Mouse (Mus musculus) stomach, embryonic 16.5 days (tissue): ENCODE results near the gene Cass4. TPM values are rescaled to one million over a fixed set of nuclear protein-coding genes. Genes with fewer than 3 reads are reported as not detected.
A peak's percentile ranks its signal among the peaks of the same experiment; 100 is the strongest.

Experiments
- ATAC-seq: fragments of 200-750 bp; cut with Nextera tagmentation; 2 replicates; pipeline ENCODE4 v1.8.0; 2017; ENCODE audit warnings: moderate number of reproducible peaks, moderate TSS enrichment; ENCODE audit not compliant: insufficient read depth, low FRiP score
- H3K27ac ChIP-seq: fragments of 300-500 bp; sonication (generic); 2 replicates; pipeline ENCODE4 v1.5.1; 2014; ENCODE audit warnings: low read length
- H3K27me3 ChIP-seq: fragments of 300-500 bp; sonication (generic); 2 replicates; pipeline ENCODE4 v1.6.1; 2014; ENCODE audit warnings: low read length, control low read depth, mixed read lengths; ENCODE audit not compliant: control insufficient read depth, insufficient read depth
- H3K36me3 ChIP-seq: fragments of 300-500 bp; sonication (generic); 2 replicates; pipeline ENCODE4 v1.6.1; 2014; ENCODE audit warnings: low read length; ENCODE audit not compliant: control insufficient read depth, insufficient read depth
- H3K4me1 ChIP-seq: fragments of 300-500 bp; sonication (generic); 2 replicates; pipeline ENCODE4 v1.6.1; 2014; ENCODE audit warnings: low read length, control low read depth, mixed read lengths; ENCODE audit not compliant: control insufficient read depth, insufficient read depth
- H3K4me2 ChIP-seq: fragments of 300-500 bp; sonication (generic); 2 replicates; pipeline ENCODE4 v1.6.1; 2014; ENCODE audit warnings: low read depth, low read length, mixed read lengths
- H3K4me3 ChIP-seq: fragments of 300-500 bp; sonication (generic); replicated peaks from 2 replicates; pipeline ENCODE4 v1.5.1; 2014; ENCODE audit warnings: mild to moderate bottlenecking, low read length
- H3K9ac ChIP-seq: fragments of 300-500 bp; sonication (generic); 2 replicates; pipeline ENCODE4 v1.6.1; 2014; ENCODE audit warnings: low read length
- H3K9me3 ChIP-seq: fragments of 300-500 bp; sonication (generic); replicated peaks from 2 replicates; pipeline ENCODE4 v1.6.1; 2016; ENCODE audit warnings: low read length, control low read depth; ENCODE audit not compliant: control insufficient read depth
- WGBS: fragments of 180-500 bp; shearing (Covaris S2); extraction: QIAGEN DNeasy Blood & Tissue Kit; methylation state at CpG from one replicate; pipeline ENCODE4 v1.1.7; 2014; 5-methylcytosine and 5-hydroxymethylcytosine counted together
- polyA plus RNA-seq: library from polyadenylated mRNA; unstranded; fragments of >200 nt; fragmentation: Nextera tagmentation; extraction: Ambion mirVana; gene quantifications from 2 replicates; pipeline ENCODE4 v1.2.1, GENCODE M21; 2015

Gene Cass4
- 0.18 and 0.44 TPM in 2 replicates for polyA plus RNA-seq

GRCm38 (mm10) chr2:172393391-172394051 is at the start of gene Cass4:
Cass4 (plus strand) TSS chr2:172393794.
- Histone ChIP-seq H3K4me1 (0 out of 2 replicates have a peak, but pooled peaks cover 3% of the 10 kb centered on the region), H3K27me3 (no peaks in the 10 kb centered on the region), H3K9ac (no peak within 1 kb of the TSS), H3K9me3 (no peaks in the 10 kb centered on the region), H3K36me3 (no peaks in the 10 kb centered on the region), H3K27ac (no peak within 1 kb of the TSS), H3K4me3 (peak within 1 kb of the TSS; percentile 10; the same call in 1 of the 2 replicates), H3K4me2 (peak within 1 kb of the TSS; percentile 27; the same call in 1 of the 2 replicates)
- ATAC-seq, result peak; percentile 17; the same call in 1 of the 2 replicates
- 23% methylated on average over 13 of the region's 13 CpGs for WGBS

DNA sequence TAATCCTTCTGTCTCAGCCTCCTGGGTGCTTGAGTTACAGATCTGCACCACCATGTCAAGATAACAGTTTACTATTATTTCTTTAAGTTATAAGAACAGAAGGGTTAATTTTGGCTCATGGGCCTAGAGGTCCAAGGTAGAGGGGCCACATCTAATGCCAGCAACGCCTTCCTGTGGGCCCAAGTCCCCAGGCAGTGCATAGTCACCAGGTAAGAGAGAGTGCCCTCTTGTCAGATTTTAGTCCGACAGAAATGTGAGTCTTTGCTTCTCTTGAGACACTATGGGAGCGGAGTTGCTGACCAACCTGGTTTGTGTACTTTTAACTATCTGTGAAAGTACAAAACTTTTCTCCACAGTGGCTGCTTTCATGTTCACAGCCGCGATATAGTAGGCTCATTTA is 48.9 kb upstream of the Cass4 start:
- WGBS, result 32% methylated on average over 5 of the region's 5 CpGs
- H3K27me3 ChIP-seq, result no peaks in the 10 kb centered on the region
- peak overlapping the region; percentile 94 for H3K4me2 ChIP-seq
- no peak for ATAC-seq
- peaks cover 29% of the 10 kb centered on the region for H3K4me1 ChIP-seq
- no peaks in the 10 kb centered on the region for H3K36me3 ChIP-seq
- H3K27ac ChIP-seq, result peak overlapping the region; percentile 22; the same call in 1 of the 2 replicates
- peak overlapping the region; percentile 71 for H3K4me3 ChIP-seq
- peaks cover 9% of the 10 kb centered on the region for H3K9me3 ChIP-seq
- no peak overlapping the region for H3K9ac ChIP-seq

DNA sequence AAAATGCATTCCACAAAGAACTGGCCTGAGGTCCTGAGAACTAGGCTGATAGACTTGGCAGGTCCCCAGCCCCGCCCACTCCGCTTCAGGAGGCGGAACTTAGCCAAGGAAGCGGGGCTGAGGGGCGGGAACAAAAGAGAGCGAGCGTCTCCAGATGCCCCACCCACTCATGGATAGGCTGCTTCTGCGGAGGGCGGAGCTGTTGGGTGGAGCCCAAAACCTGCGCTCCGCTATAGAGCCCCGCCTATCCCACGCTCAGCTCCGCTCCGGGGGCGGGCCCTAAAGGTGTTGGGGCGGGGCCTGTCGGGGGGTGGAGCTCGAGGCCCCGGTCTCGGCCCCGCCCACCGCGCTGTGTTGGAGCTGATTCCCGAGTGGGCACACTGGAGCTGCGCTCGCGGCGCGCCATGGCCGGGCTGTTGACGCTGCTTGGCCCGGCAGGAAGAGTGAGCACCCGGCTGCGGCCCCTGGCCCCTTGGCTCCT is 48.3 kb upstream of the Cass4 start, which contains the start of gene Fam210b:
Fam210b (plus strand) TSS at position 308 of the 481 bp plus-strand sequence.
- Histone ChIP-seq H3K9ac (peak within 1 kb of the TSS; percentile 81), H3K36me3 (no peaks in the 10 kb centered on the region), H3K9me3 (peaks cover 9% of the 10 kb centered on the region), H3K27me3 (no peaks in the 10 kb centered on the region), H3K4me3 (peak within 1 kb of the TSS; percentile 71), H3K4me2 (peak within 1 kb of the TSS; percentile 94), H3K4me1 (peaks cover 29% of the 10 kb centered on the region), H3K27ac (peak within 1 kb of the TSS; percentile 26; the same call in 1 of the 2 replicates)
- ATAC-seq, result peak; percentile 97
- WGBS, result under 1% methylated on average over 25 of the region's 35 CpGs

GRCm38 (mm10) chr2:172346034-172346929 is 47.3 kb upstream of the Cass4 start:
- Histone ChIP-seq H3K4me1 (peaks cover 29% of the 10 kb centered on the region), H3K9me3 (peaks cover 9% of the 10 kb centered on the region), H3K27ac (0 out of 2 replicates have a peak overlapping the region, but pooled peaks have one; percentile 26), H3K9ac (peak overlapping the region; percentile 81), H3K4me2 (peak overlapping the region; percentile 94), H3K36me3 (no peaks in the 10 kb centered on the region), H3K27me3 (no peaks in the 10 kb centered on the region), H3K4me3 (peak overlapping the region; percentile 71)
- WGBS, result 12% methylated on average over 31 of the region's 31 CpGs
- ATAC-seq, result no peak

GRCm38 (mm10) chr2:172346933-172347611 is 46.5 kb upstream of the Cass4 start:
- H3K27ac ChIP-seq, result no peak overlapping the region
- H3K4me2 ChIP-seq, result peak overlapping the region; percentile 94; the same call in 1 of the 2 replicates
- H3K4me1 ChIP-seq, result peaks cover 29% of the 10 kb centered on the region
- H3K9me3 ChIP-seq, result peaks cover 9% of the 10 kb centered on the region
- ATAC-seq, result no peak
- peak overlapping the region; percentile 81; the same call in 1 of the 2 replicates for H3K9ac ChIP-seq
- peak overlapping the region; percentile 71 for H3K4me3 ChIP-seq
- H3K27me3 ChIP-seq, result no peaks in the 10 kb centered on the region
- 66% methylated on average over 8 of the region's 8 CpGs for WGBS
- no peaks in the 10 kb centered on the region for H3K36me3 ChIP-seq

DNA sequence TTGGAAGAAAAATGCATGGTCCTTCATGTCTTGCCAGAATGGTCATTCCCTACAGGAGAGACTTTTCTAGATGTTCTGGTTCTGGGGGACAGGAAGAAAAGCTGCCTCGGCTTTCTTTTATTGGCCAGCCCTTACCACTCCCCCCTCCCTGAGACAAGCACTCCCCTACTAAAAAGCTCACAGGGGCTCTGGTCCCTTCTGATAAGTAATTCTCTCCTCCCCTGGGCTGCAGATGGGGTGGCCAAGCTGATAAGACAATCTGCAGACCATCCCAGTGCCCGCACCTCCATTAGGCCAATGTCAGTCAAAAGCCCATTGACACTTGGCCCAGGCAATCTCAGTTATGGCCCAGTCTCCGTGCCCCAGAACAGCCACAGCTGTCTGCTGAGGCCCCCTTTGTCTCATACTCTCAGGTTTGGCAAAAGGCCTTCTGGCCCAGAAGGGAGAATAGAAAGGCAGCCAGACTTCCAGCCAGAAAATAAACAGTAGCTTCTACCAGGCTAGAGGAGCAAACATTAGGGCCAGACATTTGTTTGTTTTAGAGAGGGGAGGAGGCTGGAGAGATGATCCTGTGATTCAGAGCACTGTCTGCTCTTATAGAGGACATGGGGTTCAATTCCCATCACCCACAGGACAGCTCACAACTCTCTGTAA is 45.2 kb upstream of the Cass4 start:
- no peaks in the 10 kb centered on the region for H3K27me3 ChIP-seq
- no peak overlapping the region for H3K9ac ChIP-seq
- H3K4me2 ChIP-seq, result no peak overlapping the region
- no peak for ATAC-seq
- 0 out of 2 replicates have a peak, but pooled peaks cover 2% of the 10 kb centered on the region for H3K9me3 ChIP-seq
- no peak overlapping the region for H3K4me3 ChIP-seq
- H3K27ac ChIP-seq, result peak overlapping the region; percentile 71
- peaks cover 29% of the 10 kb centered on the region for H3K4me1 ChIP-seq
- H3K36me3 ChIP-seq, result no peaks in the 10 kb centered on the region
- WGBS, result 17% methylated on average over 3 of the region's 3 CpGs

DNA sequence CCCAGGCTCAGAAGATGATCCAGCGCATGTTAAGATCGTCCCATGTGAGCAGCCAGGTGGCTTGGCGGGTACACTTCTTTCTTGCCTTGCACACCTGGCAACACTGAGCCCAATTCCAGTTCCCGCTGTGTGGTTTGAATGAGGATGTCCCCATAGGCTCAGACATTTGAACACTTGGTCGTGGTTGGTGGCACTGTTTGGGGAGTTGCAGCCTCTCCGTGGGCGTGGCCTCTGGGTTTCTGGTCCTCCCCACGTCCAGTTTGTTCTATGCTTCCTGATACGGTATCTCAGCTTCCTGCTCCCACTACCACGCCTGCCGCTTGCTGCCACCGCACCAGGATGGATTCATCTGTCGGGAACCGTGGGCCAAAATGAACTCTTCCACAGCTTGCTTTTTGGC is 43.8 kb upstream of the Cass4 start:
- no peak overlapping the region for H3K4me3 ChIP-seq
- no peaks in the 10 kb centered on the region for H3K27me3 ChIP-seq
- no peak overlapping the region for H3K9ac ChIP-seq
- peaks cover 29% of the 10 kb centered on the region for H3K4me1 ChIP-seq
- ATAC-seq, result no peak
- H3K36me3 ChIP-seq, result no peaks in the 10 kb centered on the region
- 72% methylated on average over 14 of the region's 14 CpGs for WGBS
- no peak overlapping the region for H3K4me2 ChIP-seq
- no peak overlapping the region for H3K27ac ChIP-seq
- H3K9me3 ChIP-seq, result no peaks in the 10 kb centered on the region

DNA sequence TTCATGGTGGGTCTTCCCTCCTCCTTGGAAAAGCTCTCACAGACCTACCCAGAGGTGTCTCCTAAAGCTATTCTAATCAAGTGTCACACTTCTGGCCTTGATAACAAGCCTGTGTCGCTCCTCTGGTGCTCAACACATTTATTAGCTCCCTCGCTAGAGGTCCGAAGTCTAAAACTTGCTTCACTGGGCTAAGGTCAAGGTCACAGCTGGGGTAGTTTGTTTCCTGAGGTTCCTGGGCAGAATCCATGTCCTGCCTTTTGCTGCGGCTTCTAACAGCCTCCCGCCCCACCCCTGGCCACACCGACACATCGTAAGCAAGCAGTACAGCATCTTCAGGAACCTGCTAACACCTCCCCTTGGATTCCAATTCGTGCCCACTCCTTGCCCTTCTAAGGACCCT is 42.8 kb upstream of the Cass4 start:
- no peak for ATAC-seq
- H3K4me2 ChIP-seq, result no peak overlapping the region

More for the DNA sequence above, 42.8 kb upstream of the Cass4 start:
- H3K4me1 ChIP-seq, result peaks cover 29% of the 10 kb centered on the region
- no peak overlapping the region for H3K27ac ChIP-seq
- no peak overlapping the region for H3K9ac ChIP-seq
- 58% methylated on average over 8 of the region's 8 CpGs for WGBS
- H3K36me3 ChIP-seq, result 0 out of 2 replicates have a peak, but pooled peaks cover 1% of the 10 kb centered on the region
- no peaks in the 10 kb centered on the region for H3K27me3 ChIP-seq
- no peak overlapping the region for H3K4me3 ChIP-seq
- no peaks in the 10 kb centered on the region for H3K9me3 ChIP-seq
